Mouse (Mus musculus): ENCODE measurements around the gene Nadsyn1.

- no peak for TF ChIP-seq CTCF (IDR thresholded peaks at IDR 0.05; ENCODE audit: borderline replicate concordance, insufficient read depth, low read depth, low read length)
- no peak for TF ChIP-seq POLR2A (IDR thresholded peaks at IDR 0.05; ENCODE audit: borderline replicate concordance, insufficient read depth, low read length)
These were observed 21.2 kb downstream of the Nadsyn1 start for GRCm38 (mm10) chr7:143801195-143802065.
